Mouse (Mus musculus) adrenal gland, adult (tissue): ENCODE measurements at regions not wholly inside any gene's neighbourhood (a gene's known extent, or its start where the extent isn't known, plus 50 kb on each side); places are given as distances from the start of the nearest gene placed in this dataset.
A peak's percentile ranks its signal among the peaks of the same experiment; 100 is the strongest.
"Not testable (repeated sequence)": the region's sequence is repeated elsewhere in the genome, so short reads cannot be mapped to it uniquely, and the experiment has no call there.

Source experiments
- DNase-seq, 2 experiments: peaks; one replicate each; pipeline ENCODE4 v3.0.0; 2022 to 2023; ENCODE audit warnings: low spot score in 1 of 2; ENCODE audit not compliant: inconsistent age in 2 of 2

DNA sequence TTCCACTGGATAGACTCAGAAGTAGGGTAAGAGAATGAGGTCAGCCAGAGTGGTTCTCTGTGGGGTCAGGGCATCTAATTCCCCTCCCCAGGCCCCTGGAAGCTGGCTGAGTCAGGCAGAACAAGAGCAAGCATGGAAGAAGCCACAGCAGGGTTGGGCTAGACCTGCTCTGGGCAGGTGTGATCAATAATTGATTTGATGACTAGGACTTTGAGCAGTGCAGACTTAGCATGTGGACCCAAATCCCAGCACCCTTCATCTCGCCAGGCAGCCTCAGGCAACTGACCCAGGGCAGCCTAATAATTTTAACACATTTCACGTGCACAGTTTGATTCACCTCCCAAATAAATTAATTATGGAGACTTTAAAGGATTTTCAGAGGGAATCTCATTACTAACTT is 67.2 kb downstream of the Qdpr start:
- DNase-seq: no peak

DNA sequence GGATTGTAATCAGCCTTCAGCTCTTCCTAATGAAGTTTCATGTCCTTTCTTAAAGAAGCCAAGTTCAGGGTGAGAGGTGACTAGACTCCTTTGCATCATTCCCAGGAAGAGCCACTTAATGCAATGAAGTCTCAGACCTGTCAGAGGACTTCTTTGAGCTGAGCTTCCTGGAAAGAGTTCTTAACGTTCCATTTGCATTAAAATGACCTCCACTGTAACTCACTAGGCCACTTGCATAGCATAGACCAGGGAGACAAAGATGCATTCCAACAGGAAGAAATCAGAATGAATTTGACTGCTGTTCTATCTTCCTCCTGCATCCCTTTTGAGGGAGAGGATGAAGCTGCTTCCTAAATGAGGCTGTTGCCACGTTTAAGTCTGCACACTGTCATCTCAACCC is 71.5 kb downstream of the Qdpr start:
- no peak for DNase-seq

DNA sequence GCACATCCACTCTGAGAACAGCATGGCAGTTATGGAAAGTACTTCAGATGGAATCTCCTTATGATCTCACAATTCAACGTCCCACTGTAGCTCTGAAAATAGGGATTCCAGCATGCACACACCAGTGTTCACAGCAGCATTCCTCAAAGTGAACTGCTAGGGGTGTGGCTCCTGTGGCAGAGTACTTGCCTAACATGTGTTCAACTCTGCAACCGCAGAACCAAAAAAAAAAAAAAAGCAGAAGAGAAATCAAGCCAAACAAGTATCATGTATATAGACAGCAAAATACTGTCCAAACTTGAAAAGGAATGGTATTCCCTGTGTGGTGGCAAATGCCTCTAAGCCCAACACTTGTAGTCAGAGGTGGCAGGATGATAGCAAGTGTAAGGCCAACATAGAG is 77.0 kb downstream of the Qdpr start:
- DNase-seq: no peak

DNA sequence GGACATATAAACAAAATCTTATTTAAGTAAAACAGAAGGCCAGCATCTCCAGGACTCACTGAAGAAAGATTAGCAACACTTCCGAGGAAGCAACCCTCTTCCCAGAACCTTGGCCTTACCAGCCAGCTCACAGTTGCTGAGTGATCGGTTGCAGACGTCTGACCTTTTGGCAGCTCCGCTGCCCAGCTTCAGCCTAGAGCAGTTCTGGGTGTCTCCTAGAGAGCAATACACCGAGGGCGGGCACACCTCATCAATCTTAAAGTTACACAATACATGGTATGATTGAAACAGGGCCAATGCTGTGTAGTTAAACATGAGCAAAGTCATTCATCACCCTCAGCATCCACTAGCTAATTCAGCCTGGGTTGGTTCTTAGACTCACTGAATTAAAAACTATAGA is 81.6 kb downstream of the Qdpr start:
- peak; percentile 26 to 84 for DNase-seq

DNA sequence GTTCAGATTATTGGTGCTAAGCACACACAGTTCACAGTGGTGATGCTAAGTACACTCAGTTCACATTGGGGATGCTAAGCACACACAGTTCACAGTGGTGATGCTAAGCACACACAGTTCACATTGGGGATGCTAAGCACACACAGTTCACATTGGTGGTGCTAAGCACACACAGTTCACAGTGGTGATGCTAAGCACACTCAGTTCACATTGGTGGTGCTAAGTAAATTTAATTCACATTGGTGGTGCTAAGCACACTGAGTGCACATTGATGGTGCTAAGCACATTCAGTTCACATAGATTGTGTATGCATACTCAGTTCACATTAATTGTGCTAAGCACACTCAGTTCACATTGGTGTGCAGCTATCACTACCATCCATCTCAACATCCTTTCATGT is 89.8 kb downstream of the Qdpr start:
- DNase-seq: no peak

DNA sequence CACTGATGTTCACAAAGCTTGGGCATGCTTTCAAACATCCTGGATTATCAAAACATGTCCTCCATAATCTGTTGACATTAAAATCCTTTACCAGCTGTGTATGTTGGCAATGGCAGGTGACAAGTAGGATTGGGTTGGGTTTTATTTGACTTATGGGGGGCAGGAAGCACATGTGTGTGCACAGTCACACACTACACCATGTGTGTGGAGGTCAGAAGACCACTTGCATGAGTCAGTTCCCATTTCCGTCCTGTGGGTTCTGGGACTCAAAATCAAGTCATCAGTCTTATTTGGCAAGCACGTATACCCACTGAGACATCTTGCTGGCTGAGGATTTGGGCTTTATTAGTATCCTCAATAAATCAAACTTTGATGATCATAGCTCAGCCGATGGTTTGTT is 109.6 kb downstream of the Qdpr start:
- no peak for DNase-seq

DNA sequence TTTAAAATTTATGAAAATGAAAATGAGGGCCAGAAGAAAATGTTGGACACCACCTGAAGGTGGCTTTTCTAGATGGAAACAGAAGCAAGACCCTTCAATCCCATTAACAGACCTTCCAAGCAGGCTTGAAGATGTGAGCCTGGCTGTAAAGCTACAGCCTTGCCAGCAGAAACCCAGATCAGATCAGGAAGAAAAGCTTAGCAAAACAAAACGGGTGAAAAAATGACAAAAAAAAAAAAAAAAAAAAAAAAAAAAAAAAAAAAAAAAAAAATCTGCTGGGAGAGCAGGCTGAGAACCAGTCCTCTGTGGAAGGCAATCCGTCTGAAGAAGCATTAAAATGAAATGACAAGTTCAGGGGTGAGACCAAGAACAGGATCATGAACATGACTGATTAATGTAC is 113.2 kb downstream of the Qdpr start:
- DNase-seq: no peak

DNA sequence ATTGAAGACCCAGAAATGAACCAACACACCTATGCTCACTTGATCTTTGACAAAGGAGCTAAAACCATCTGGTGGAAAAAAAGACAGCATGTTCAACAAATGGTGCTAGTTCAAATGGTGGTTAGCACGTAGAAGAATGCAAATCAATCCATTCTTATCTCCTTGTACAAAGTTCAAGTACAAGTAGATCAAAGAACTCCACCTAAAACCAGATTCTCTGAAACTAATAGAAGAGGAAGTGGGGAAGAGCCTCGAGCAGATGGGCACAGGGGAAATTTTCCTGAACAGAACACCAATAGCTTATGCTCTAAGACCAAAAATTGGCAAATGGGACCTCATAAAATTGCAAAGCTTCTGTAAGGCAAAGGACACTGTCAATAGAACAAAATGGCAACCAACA is 125.6 kb downstream of the Qdpr start:
- not testable (repeated sequence) for DNase-seq

DNA sequence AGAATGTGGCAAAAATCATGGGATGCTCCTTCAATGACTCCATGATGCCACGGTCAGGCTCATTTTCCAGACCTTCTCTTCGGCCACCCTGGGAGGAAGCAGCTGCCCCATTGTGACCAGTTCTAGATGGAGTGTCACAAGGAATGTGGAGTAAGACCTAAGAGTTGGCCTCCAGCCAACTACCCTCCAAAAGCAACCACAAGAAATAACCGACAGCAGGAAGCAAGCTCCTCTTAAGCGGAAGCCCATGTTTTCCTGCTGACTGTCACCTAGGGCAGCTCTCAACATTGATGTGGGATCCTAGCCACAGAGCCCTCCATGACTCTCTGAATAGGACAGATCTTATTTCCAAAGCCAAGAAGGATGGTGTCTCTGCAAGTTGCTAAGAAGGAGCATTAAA is 126.5 kb downstream of the Qdpr start:
- DNase-seq: peak; percentile 25 to 49

DNA sequence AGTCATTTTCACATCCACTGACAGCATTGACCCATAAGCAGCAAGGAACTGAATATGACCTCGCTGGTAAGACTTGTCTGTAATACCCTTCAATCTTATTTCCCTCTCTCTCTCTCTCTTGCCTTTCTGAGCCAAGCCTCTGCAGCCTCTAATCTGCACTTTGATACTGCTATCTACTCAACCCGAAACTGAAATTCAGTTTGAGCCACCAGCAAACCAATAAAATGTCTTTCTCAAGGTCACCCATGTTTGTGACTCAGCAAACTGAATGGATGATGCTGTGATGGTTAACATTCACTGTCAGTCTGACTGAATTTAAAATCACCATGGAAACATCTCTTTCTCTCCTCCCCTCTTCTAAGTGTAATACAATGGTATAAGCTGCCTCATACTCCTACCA is 132.0 kb downstream of the Qdpr start:
- DNase-seq: peak in 1 of 2 experiments; percentile 44

DNA sequence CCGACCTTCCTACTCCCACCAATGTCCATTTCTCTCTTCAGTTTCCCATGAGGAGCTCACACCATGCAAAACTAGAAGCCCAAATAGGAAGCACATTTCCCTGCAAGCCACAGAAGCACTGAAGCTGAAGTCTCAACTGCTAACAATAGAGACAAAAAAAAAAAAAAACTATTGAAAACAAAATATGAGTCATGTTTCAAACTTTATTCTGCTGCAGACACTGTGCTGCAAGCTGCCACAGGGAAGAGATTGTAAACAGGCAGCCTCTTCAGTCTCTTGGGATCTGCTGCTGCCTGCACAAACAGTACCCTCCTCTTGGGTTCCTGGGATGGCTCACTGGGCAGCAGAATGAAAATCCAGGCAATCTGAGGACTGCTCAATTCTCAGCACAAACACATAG is 148.9 kb downstream of the Qdpr start:
- no peak for DNase-seq

DNA sequence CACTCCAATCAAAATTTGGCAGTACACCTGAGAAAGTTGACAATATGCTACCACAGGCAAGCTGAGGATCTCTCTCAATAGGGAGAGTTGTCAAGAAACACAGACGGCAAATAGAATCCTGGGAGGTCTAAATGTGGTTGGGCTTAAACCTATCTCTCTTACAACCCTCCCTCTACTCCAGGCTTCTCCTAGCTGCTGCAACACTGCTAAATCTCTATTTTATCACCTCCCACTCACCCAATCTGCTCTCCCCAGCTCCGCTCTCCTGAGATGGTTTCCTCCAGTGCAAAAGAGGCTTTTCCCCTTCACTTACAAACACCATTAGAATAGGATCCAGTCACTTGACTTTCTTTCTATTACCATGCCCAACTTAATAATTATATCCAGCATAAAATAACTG is 151.2 kb downstream of the Qdpr start:
- DNase-seq: no peak

DNA sequence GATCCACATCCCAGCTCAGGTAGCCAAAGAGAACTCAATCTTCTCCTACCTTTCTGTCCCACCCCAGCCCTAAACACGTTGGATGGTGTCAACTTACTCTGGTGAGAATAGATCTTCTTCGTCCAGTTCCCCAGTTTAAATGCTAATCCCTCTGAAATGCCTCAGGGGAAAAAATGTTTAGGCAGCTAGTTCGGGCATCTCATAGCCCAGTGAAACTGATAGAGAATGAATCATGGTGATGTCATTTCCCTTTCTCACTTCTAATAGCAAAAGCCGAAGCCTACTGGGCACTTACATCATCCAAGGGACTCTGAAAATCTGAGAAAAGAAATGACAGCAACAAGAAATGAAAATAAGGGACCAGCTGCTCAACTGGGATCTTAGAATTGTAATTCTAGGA is 154.9 kb downstream of the Qdpr start:
- DNase-seq: peak in 1 of 2 experiments; percentile 53

DNA sequence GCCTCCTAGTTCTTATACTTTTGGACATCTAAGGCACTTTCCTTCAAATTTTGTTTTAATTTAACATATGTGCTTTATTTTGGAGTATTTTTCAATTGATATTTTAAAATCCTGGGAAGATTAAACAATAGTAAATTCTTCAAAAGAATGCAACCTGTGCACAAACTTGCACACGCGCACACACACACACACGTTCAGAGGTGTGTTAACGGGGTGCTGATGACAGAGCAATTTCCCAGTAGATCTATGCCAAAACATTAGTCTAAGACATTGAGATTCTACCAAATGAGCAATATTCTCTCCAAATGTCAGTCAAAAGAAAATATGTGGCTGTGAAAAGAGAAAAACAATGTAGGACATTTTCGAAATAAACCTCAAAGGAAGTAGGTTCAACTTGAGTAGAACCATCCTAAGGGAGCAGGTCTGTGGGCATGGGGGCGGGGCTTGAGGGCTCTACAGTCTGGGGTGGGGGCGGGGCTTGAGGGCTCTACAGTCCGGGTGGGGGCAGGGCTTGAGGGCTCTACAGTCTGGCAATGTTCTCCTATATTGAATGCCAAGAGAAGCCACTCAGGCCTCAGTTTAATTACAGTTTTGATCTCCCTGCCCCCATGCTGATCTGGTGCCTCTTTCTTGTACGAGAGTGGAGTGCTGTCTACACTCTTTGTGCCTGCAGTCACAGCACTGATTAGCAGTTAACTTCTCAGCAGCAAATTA is 157.0 kb downstream of the Qdpr start:
- DNase-seq: no peak

DNA sequence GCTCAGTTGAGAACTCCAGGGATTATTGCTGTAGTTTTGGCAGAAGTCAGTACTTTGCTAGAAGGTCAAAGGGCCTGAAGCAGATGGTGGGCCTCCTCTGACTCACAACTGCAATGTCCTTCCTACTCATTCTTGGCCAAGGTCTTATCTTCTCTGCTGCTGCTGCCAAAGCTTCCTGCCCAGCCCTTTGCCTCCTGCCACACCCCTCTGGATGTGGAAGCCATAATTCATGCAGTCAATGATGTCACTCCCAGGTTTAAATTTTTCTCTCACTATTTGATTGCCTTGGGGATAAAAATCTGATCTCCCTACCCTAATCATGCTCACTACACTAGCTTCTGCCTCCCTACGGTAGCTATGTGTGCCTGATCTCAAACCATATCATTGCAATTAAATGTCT is 157.7 kb downstream of the Qdpr start:
- peak; percentile 87 to 93 for DNase-seq

DNA sequence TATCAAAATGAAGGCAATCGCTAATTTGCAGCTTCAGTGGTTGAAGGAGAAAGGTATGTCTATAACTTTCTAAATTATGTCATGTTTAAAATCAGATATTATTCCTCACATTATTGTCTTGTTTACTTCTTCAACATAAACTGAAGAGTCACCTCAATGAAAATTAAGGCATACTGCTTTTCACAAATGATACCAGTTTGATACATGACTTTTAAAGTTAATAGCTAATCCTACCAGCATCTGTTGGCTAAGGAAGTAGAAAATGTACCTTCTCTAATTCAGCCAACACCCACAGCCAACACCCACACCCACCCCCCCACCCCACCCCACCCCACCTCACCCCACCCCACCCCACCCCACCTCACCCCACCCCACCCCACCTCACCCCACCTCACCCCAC is 158.3 kb downstream of the Qdpr start:
- DNase-seq: no peak

DNA sequence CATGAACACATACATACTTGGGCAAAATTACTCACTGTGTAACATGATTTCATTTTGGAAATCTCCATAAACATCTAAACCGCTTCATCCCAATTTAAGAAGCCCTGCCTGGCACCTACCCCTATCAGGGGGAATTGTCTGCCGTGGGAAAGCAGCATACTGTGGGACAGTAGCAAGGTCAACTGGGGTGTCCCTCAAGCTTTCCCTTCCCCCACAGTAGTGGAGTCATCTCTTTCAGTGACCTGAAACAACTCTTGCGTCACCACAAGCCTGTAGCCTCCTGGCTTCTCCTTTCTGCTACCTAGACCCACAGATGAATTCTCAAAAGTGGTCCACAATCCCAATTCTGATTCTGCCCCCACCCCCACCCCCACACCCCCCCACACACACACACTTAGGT is 158.8 kb downstream of the Qdpr start:
- peak in 1 of 2 experiments; percentile 75 for DNase-seq

DNA sequence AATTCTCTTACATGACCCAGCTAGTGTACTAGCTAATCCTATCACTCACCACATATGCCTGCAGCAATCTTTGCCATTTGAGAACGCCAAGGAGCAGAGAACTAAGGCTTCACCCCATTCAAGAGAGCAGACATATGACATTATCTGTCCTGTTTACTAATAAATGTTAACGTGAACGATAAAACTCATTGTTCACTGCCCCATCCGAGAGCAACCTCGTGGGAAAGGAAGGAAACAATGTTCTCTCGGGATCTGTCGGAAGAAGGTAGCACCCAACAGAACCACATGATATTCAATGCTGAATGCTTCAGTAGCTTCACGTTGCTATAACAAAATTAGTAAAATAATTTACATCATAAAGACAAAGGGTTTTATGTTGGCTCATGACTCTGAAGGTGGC is 163.6 kb downstream of the Qdpr start:
- DNase-seq: no peak

DNA sequence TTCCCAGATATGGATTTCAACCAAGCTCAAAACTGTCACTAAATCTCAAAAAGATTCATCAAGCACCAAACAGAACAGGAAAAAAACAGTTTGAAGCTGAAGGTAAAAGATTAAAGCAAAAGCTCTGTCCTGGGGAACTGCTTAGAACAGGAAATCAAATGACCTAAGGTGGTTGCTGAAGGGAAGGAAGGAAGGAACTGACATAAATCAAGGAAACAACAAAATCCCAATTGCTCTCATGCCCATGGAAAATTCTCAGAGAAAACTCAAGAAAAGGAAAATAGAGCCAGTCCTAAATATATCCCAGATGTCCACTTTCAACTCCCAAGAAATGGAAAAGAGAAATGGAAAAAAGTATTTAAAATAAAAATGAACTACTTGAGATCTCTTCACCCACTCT is 165.4 kb downstream of the Qdpr start:
- DNase-seq: peak in 1 of 2 experiments; percentile 43

DNA sequence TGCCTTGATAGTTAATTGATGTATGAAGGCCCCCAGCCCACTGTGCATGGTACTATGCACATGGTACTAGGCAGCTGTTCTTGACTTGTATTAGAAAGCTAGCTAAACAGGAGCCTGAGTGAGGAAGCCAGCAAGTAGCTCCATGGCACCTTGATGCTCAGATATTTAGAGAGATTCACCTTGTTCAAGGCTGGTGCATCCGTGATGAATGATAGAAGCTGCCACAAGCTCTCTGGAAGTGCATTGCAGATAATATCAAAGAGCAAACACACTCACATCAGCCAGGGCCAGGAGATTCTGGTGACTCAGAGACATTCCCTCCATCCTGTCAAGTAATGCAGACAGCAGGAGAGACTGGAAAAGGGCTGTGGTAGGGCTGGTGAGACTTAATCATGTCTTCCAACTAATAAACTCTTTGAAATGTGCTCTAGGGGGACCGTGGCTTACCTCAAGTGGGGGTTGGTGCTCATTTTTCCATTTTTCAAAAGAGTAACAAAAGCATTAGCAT is 166.1 kb downstream of the Qdpr start:
- no peak for DNase-seq

DNA sequence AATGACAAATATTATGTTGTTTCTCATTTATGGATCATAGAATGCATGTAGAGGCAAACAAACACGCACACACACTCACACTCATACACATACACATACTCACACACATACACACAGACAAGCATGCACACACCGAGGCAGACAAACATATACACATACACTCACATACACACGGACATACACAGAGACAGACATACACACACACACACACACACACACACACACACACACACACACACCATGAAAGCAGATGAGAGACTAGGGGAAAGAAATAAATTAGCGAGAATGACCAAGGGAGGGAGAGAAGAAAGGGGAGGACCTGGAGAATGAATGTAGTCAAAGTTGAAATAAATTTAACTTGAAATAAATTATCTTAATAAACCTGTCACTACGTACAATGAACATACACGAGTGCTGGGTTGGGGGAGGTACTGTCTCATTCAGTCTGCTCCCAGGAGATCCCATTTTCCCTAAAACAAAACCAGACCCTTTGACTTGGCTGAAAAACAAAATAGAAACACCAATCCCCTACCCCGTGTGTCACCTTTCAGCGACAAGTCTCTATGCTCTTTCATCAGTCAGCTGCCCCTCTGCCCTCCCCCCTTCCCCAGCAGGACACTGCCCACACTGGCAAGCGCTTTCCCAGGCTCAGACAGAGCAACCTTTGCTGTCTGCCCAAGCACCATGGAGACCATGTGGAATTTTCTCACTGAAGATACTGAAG is 167.7 kb downstream of the Qdpr start:
- peak in 1 of 2 experiments; percentile 15 for DNase-seq

DNA sequence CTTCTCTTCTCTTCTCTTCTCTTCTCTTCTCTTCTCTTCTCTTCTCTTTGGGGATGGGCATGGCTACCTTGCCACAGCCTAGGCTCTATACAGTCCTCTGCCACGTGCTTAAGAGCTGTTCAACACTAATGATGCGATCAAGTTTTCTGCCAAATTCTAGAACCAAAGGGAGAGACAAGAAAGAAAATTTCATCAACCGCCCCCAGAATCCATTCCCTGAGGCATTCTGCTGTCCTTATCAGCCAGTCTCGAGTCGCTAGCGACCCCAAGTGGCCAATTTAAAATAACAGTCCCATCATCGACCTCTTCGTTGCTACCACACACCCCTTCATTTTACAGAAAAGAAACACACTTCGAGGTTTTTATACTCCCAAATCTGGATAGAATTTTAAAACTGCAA is 171.5 kb downstream of the Qdpr start:
- peak; percentile 78 to 95 for DNase-seq
